Mouse (Mus musculus) ES-Bruce4 (cell line): ENCODE results near the gene Ugt1a7c. TPM values are rescaled to one million over a fixed set of nuclear protein-coding genes. Genes with fewer than 3 reads are reported as not detected.

ENCODE experiments used
- H3K27ac ChIP-seq: 2 replicates; pipeline ENCODE4 v1.5.1; 2012; ENCODE audit warnings: low read length, inconsistent platforms; ENCODE audit not compliant: insufficient read depth
- H3K27me3 ChIP-seq: 2 replicates; pipeline ENCODE4 v1.6.1; 2012; ENCODE audit warnings: mild to moderate bottlenecking, low read length, inconsistent platforms; ENCODE audit not compliant: control insufficient read depth, poor library complexity, insufficient read depth, severe bottlenecking
- H3K36me3 ChIP-seq: 2 replicates; pipeline ENCODE4 v1.6.1; 2012; ENCODE audit warnings: inconsistent platforms, mild to moderate bottlenecking, low read length, moderate library complexity; ENCODE audit not compliant: control insufficient read depth, poor library complexity, insufficient read depth, severe bottlenecking
- H3K4me1 ChIP-seq: one replicate; pipeline ENCODE4 v1.8.1; 2011; ENCODE audit warnings: low read length; ENCODE audit not compliant: control insufficient read depth, insufficient read depth
- H3K4me3 ChIP-seq: 2 replicates; pipeline ENCODE4 v1.5.1; 2011; ENCODE audit warnings: low read depth, mild to moderate bottlenecking, low read length
- H3K9ac ChIP-seq: 2 replicates; pipeline ENCODE4 v1.6.1; 2012; ENCODE audit warnings: low read depth, mild to moderate bottlenecking, inconsistent platforms; ENCODE audit not compliant: poor library complexity, severe bottlenecking
- H3K9me3 ChIP-seq: replicated peaks from 2 replicates; pipeline ENCODE4 v1.6.1; 2012; ENCODE audit warnings: mild to moderate bottlenecking, low read length, inconsistent platforms; ENCODE audit not compliant: control insufficient read depth, poor library complexity, insufficient read depth, severe bottlenecking
- CTCF ChIP-seq: IDR thresholded peaks from one replicate; pipeline ENCODE4 v1.8.1; 2011; ENCODE audit warnings: low read depth, low read length
- EP300 ChIP-seq: IDR thresholded peaks from 2 replicates; pipeline ENCODE4 v1.6.1; 2011; ENCODE audit warnings: low read depth, low read length; ENCODE audit not compliant: insufficient read depth
- POLR2A ChIP-seq: IDR thresholded peaks from one replicate; pipeline ENCODE4 v1.8.1; 2011; ENCODE audit warnings: low read length; ENCODE audit not compliant: insufficient read depth
- polyA plus RNA-seq: library from polyadenylated mRNA; stranded (reverse); fragments of >200 nt; gene quantifications from 2 replicates; pipeline ENCODE4 v1.2.4, GENCODE M21; 2011; ENCODE audit warnings: low read depth; ENCODE audit not compliant: missing spikeins, insufficient read depth, insufficient read length

Gene Ugt1a7c
- polyA plus RNA-seq, 1 experiment: not detected

DNA sequence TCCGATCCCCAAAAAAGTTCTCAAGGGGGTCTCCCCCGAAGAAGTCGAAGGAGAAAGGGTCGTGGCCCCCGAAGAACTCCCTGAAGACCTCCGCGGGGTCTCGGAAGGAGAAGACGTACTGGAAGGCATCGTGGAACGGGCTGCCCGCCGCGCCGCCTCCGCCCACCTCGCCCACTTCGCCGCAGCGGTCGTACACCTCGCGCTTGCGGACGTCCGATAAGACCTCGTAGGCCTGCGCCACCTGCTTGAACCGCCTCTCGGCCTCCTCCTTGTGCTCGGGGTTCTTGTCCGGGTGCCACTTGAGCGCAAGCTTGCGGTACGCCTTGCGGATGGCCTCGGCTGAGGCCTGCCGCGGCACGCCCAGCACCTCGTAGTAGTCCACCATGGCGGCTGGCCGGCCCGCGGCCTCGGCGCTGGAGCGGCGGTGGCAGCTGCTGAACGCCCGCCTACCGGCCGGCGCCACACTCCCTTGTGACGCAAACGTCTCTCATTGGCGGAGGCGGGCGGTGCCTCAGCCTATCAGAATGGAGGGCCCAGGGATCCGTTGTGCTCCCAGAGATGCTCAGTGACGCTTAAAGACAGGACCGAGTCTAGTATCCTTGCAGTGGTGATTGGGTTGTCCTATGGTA is 110.5 kb downstream of the Ugt1a7c start, which contains the start of gene Dnajb3:
TSS of gene Dnajb3 (minus strand) at position 489 of the 629 bp plus-strand sequence.
- TF ChIP-seq POLR2A (peak; percentile 25), CTCF (no peak)
- H3K36me3 ChIP-seq: no peaks in the 10 kb centered on the region
- H3K4me3 ChIP-seq: peak within 1 kb of the TSS; percentile 72
- H3K4me1 ChIP-seq: peaks cover 1% of the 10 kb centered on the region
- H3K9ac ChIP-seq: peak within 1 kb of the TSS; percentile 41
- H3K27me3 ChIP-seq: peaks cover 10% of the 10 kb centered on the region
- no peak within 1 kb of the TSS for H3K27ac ChIP-seq
- H3K9me3 ChIP-seq: peaks cover 9% of the 10 kb centered on the region; the same call in 1 of the 2 replicates

DNA sequence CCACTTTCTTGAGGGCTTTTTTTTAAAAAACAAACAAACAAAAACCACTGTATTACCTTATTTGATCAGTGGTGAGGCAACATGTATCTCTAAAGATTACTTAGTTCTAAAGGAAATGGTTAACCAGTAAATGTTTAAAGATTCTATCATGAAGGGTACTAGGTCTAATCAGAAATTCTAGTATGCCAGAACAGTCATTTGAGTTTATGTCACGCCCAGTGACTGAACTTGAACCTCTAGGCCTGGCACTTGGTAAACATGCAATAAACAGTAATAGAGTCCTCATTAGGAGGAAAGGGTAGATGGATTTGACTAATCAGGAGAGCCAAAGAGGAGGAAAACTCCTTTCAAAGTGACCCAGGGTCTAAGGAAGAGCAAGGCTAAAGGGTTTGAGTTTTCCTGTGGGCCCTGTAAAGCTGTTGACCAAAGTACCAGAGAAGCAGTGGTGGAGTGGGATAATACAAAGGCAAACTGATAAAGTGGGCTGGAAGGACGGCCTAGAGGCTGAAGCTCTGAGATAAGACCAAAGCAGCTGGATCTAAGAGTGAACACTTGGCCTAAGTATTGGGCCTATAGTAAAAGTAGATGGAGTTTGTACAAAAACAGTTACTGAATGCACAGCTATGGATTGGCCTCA is 112.1 kb downstream of the Ugt1a7c start:
- TF ChIP-seq EP300: no peak
- TF ChIP-seq POLR2A: no peak
- no peak for TF ChIP-seq CTCF
- Histone ChIP-seq H3K36me3 (no peaks in the 10 kb centered on the region), H3K9ac (no peak overlapping the region), H3K27ac (no peak overlapping the region), H3K27me3 (peaks cover 10% of the 10 kb centered on the region), H3K4me3 (no peak overlapping the region), H3K9me3 (peaks cover 9% of the 10 kb centered on the region; the same call in 1 of the 2 replicates), H3K4me1 (peaks cover 1% of the 10 kb centered on the region)

DNA sequence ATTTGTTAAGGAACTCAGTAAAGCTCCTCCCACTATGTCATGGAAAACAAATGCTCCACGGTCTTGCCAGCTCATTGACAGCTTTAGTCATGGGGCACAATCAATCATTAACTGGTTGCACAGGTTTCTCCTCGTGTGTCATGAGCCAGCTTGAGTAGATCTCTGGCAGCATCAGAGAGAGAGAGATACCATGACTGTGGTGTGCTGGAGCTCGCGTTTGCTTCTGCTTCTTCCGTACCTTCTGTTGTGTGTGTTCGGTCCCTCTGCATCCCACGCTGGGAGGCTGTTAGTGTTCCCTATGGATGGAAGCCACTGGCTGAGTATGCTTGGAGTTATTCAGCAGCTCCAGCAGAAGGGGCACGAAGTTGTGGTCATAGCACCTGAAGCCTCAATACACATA is 117.0 kb downstream of the Ugt1a7c start, which contains the start of gene Ugt1a1:
TSS of gene Ugt1a1 (plus strand) at position 148 of the 400 bp plus-strand sequence.
- H3K9me3 ChIP-seq: peaks cover 4% of the 10 kb centered on the region; the same call in 1 of the 2 replicates
- H3K4me3 ChIP-seq: no peak within 1 kb of the TSS
- TF ChIP-seq EP300: no peak
- TF ChIP-seq CTCF: no peak
- TF ChIP-seq POLR2A: no peak
- H3K27me3 ChIP-seq: peaks cover 2% of the 10 kb centered on the region; the same call in 1 of the 2 replicates
- H3K36me3 ChIP-seq: no peaks in the 10 kb centered on the region
- H3K27ac ChIP-seq: no peak within 1 kb of the TSS
- H3K4me1 ChIP-seq: no peaks in the 10 kb centered on the region
- H3K9ac ChIP-seq: no peak within 1 kb of the TSS

DNA sequence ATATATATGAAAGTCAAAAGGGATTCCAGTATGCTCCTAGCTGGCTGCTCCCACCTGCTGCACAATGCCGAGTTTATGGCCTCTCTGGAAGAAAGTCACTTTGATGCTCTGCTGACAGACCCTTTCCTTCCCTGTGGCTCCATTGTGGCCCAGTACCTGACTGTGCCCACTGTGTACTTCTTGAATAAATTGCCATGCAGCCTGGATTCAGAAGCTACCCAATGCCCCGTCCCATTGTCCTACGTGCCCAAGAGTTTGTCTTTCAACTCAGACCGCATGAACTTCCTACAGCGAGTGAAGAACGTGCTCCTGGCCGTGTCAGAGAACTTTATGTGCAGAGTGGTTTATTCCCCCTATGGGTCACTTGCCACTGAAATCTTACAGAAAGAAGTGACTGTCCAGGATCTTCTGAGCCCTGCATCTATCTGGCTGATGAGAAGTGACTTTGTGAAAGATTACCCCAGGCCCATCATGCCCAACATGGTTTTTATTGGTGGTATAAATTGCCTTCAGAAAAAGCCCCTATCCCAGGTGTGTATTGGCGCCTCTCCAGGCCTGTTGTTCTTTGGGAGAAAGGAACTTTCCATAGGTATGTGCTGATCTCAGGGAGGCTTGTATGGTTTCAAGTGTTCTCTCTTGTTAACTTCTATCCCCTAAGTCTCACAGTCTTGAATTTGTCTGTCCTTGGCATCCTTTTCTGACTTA is 117.6 kb downstream of the Ugt1a7c start:
- peaks cover 7% of the 10 kb centered on the region; the same call in 1 of the 2 replicates for H3K9me3 ChIP-seq
- no peaks in the 10 kb centered on the region for H3K27me3 ChIP-seq
- no peak overlapping the region for H3K9ac ChIP-seq
- no peak overlapping the region for H3K27ac ChIP-seq
- TF ChIP-seq POLR2A: no peak
- TF ChIP-seq EP300: no peak
- TF ChIP-seq CTCF: no peak
- H3K4me3 ChIP-seq: no peak overlapping the region
- H3K36me3 ChIP-seq: no peaks in the 10 kb centered on the region
- no peaks in the 10 kb centered on the region for H3K4me1 ChIP-seq

DNA sequence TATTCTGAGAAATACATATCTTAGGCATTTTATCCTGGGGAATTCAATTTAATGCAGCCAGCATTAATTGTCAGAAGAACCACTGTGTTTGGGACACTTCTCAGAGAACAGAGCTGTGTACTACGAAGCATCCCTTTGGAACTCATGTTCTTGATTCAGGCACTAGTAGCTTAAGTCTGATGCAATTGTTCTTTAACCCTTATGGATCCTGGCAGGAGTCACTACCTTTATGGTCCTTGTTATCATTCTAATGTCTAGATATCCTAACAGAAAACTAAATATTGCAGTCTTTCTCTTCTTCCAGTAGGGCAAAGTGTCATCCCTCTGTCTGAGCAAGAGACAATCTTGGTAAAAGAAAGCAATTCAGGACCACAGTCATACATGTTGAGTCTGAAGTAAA is 118.2 kb downstream of the Ugt1a7c start:
- Histone ChIP-seq H3K9me3 (peaks cover 8% of the 10 kb centered on the region; the same call in 1 of the 2 replicates), H3K4me1 (no peaks in the 10 kb centered on the region), H3K4me3 (no peak overlapping the region), H3K27me3 (no peaks in the 10 kb centered on the region), H3K9ac (no peak overlapping the region), H3K27ac (no peak overlapping the region), H3K36me3 (no peaks in the 10 kb centered on the region)
- no peak for TF ChIP-seq EP300
- no peak for TF ChIP-seq CTCF
- TF ChIP-seq POLR2A: no peak
